Mouse (Mus musculus) heart, embryonic 14.5 days (tissue): ENCODE results near the gene Upk1b. TPM values are rescaled to one million over a fixed set of nuclear protein-coding genes. Genes with fewer than 3 reads are reported as not detected.

Source experiments
- ATAC-seq: fragments of 200-750 bp; cut with Nextera tagmentation; 2 replicates; pipeline ENCODE4 v1.8.0; 2017; ENCODE audit warnings: low read depth, moderate TSS enrichment; ENCODE audit not compliant: insufficient number of reproducible peaks, insufficient read depth, low FRiP score
- H3K27ac ChIP-seq, 2 experiments: fragments of 200-500 bp in 1 of 2; fragments of 300-500 bp in 1 of 2; sonication (generic) in 1 of 2; replicated peaks in 1 of 2; 2 replicates each; pipeline ENCODE4 v1.5.1; 2012 to 2014; ENCODE audit warnings: low read depth in 2 of 2, low read length in 2 of 2, control low read depth in 1 of 2, mild to moderate bottlenecking in 1 of 2, mixed read lengths in 1 of 2; ENCODE audit not compliant: control insufficient read depth in 1 of 2, insufficient read depth in 1 of 2
- H3K27me3 ChIP-seq: fragments of 300-500 bp; sonication (generic); 2 replicates; pipeline ENCODE4 v1.6.1; 2014; ENCODE audit warnings: mild to moderate bottlenecking, low read length, control low read depth; ENCODE audit not compliant: control insufficient read depth, insufficient read depth
- H3K36me3 ChIP-seq: fragments of 300-500 bp; sonication (generic); 2 replicates; pipeline ENCODE4 v1.6.1; 2014; ENCODE audit warnings: mild to moderate bottlenecking, control low read depth, low read length, mixed read lengths; ENCODE audit not compliant: control insufficient read depth, insufficient read depth
- H3K4me1 ChIP-seq, 2 experiments: fragments of 200-500 bp in 1 of 2; fragments of 300-500 bp in 1 of 2; sonication (generic) in 1 of 2; 2 replicates each; pipeline ENCODE4 v1.6.1; 2012 to 2014; ENCODE audit warnings: low read length in 2 of 2, control low read depth in 1 of 2, mixed read lengths in 1 of 2; ENCODE audit not compliant: control insufficient read depth in 2 of 2, insufficient read depth in 2 of 2
- H3K4me2 ChIP-seq: fragments of 300-500 bp; sonication (generic); 2 replicates; pipeline ENCODE4 v1.6.1; 2014; ENCODE audit warnings: mild to moderate bottlenecking, low read length
- H3K4me3 ChIP-seq, 2 experiments: fragments of 200-500 bp in 1 of 2; fragments of 300-500 bp in 1 of 2; sonication (generic) in 1 of 2; 2 replicates each; pipeline ENCODE4 v1.5.1; 2012 to 2014; ENCODE audit warnings: low read length in 2 of 2, mild to moderate bottlenecking in 2 of 2, control low read depth in 1 of 2, low read depth in 1 of 2, moderate library complexity in 1 of 2; ENCODE audit not compliant: control insufficient read depth in 1 of 2, insufficient read depth in 1 of 2
- H3K9ac ChIP-seq: fragments of 300-500 bp; sonication (generic); 2 replicates; pipeline ENCODE4 v1.6.1; 2014; ENCODE audit warnings: mild to moderate bottlenecking, low read length
- H3K9me3 ChIP-seq: fragments of 300-500 bp; sonication (generic); 2 replicates; pipeline ENCODE4 v1.6.1; 2016; ENCODE audit warnings: low read length, control low read depth; ENCODE audit not compliant: control insufficient read depth
- WGBS: fragments of 180-500 bp; shearing (Covaris S2); extraction: QIAGEN DNeasy Blood & Tissue Kit; methylation state at CpG from one replicate; pipeline ENCODE4 v1.1.7; 2014; 5-methylcytosine and 5-hydroxymethylcytosine counted together
- polyA plus RNA-seq: library from polyadenylated mRNA; unstranded; fragments of >200 nt; fragmentation: Nextera tagmentation; extraction: Ambion mirVana; gene quantifications from 2 replicates; pipeline ENCODE4 v1.2.1, GENCODE M21; 2014

Gene Upk1b
- polyA plus RNA-seq, 1 experiment from 2014 or later, result 19.4 TPM

- Histone ChIP-seq H3K36me3 (0 out of 2 replicates have a peak, but pooled peaks cover 3% of the 10 kb centered on the region), H3K9ac (peak overlapping the region; percentile 90), H3K4me1 (peaks cover 0 to 2% of the 10 kb centered on the region in 2 experiments; a peak in 1 of 4 replicates), H3K27me3 (no peaks in the 10 kb centered on the region), H3K4me2 (peak overlapping the region; percentile 79), H3K27ac (no peak overlapping the region), H3K4me3 (peak overlapping the region in 1 of 2 experiments; percentile 90; a peak in 3 of 4 replicates), H3K9me3 (no peaks in the 10 kb centered on the region)
- 73% methylated on average over 13 of the region's 13 CpGs for WGBS
- no peak for ATAC-seq
These were observed 58.8 kb downstream of the Upk1b start for GRCm38 (mm10) chr16:38741204-38741903.

- H3K27me3 ChIP-seq, result no peaks in the 10 kb centered on the region
- peaks cover 0 to 5% of the 10 kb centered on the region in 2 experiments; a peak in 1 of 4 replicates for H3K4me1 ChIP-seq
- H3K9ac ChIP-seq, result no peak overlapping the region; the same call in 1 of the 2 replicates
- peak overlapping the region; percentile 57 to 76; a peak in 3 of 4 replicates for H3K27ac ChIP-seq
- H3K36me3 ChIP-seq, result no peaks in the 10 kb centered on the region
- peak overlapping the region; percentile 45 for H3K4me2 ChIP-seq
- WGBS, result 41% methylated on average over 8 of the region's 8 CpGs
- H3K4me3 ChIP-seq, result no peak overlapping the region
- no peaks in the 10 kb centered on the region for H3K9me3 ChIP-seq
- no peak for ATAC-seq
These were observed 69.2 kb downstream of the Upk1b start for GRCm38 (mm10) chr16:38730921-38731320.

- H3K27me3 ChIP-seq, result no peaks in the 10 kb centered on the region
- 51% methylated on average over 15 of the region's 15 CpGs for WGBS
- H3K9me3 ChIP-seq, result no peaks in the 10 kb centered on the region
- H3K36me3 ChIP-seq, result no peaks in the 10 kb centered on the region
- H3K4me3 ChIP-seq, result no peak overlapping the region
- peak overlapping the region; percentile 75 to 76 for H3K27ac ChIP-seq
- ATAC-seq, result peak; percentile 41
- peak overlapping the region; percentile 16; the same call in 1 of the 2 replicates for H3K9ac ChIP-seq
- H3K4me1 ChIP-seq, result peaks cover 3 to 5% of the 10 kb centered on the region in 2 experiments; a peak in 3 of 4 replicates
- H3K4me2 ChIP-seq, result peak overlapping the region; percentile 45
These were observed 70.4 kb downstream of the Upk1b start for GRCm38 (mm10) chr16:38729610-38730288.

- H3K4me1 ChIP-seq, result peaks cover 3 to 5% of the 10 kb centered on the region in 2 experiments; a peak in 3 of 4 replicates
- H3K4me2 ChIP-seq, result peak overlapping the region; percentile 45; the same call in 1 of the 2 replicates
- no peak overlapping the region; a peak in 1 of 4 replicates for H3K27ac ChIP-seq
- 55% methylated on average over 6 of the region's 6 CpGs for WGBS
- 0 out of 2 replicates have a peak, but pooled peaks have one; percentile 19 for ATAC-seq
- no peak overlapping the region for H3K9ac ChIP-seq
- no peaks in the 10 kb centered on the region for H3K36me3 ChIP-seq
- H3K4me3 ChIP-seq, result no peak overlapping the region
- no peaks in the 10 kb centered on the region for H3K27me3 ChIP-seq
- H3K9me3 ChIP-seq, result no peaks in the 10 kb centered on the region
These were observed 71.0 kb downstream of the Upk1b start for GRCm38 (mm10) chr16:38729139-38729538.

- 87% methylated on average over 15 of the region's 15 CpGs for WGBS
- Histone ChIP-seq H3K27me3 (no peaks in the 10 kb centered on the region), H3K36me3 (no peaks in the 10 kb centered on the region), H3K9ac (no peak overlapping the region), H3K4me2 (no peak overlapping the region), H3K4me1 (peaks cover 3 to 5% of the 10 kb centered on the region in 2 experiments; a peak in 3 of 4 replicates), H3K9me3 (no peaks in the 10 kb centered on the region), H3K27ac (no peak overlapping the region), H3K4me3 (no peak overlapping the region)
- ATAC-seq, result no peak
These were observed 71.5 kb downstream of the Upk1b start for GRCm38 (mm10) chr16:38728576-38729132.

GRCm38 (mm10) chr16:38724974-38725373 lies 75.2 kb downstream of the Upk1b start:
- H3K27me3 ChIP-seq, result no peaks in the 10 kb centered on the region
- H3K4me3 ChIP-seq, result no peak overlapping the region
- WGBS, result 54% methylated on average over 13 of the region's 13 CpGs
- peak overlapping the region; percentile 61 to 62; a peak in 3 of 4 replicates for H3K27ac ChIP-seq
- no peak overlapping the region for H3K9ac ChIP-seq
- no peaks in the 10 kb centered on the region for H3K9me3 ChIP-seq
- no peaks in the 10 kb centered on the region for H3K36me3 ChIP-seq
- peak overlapping the region; percentile 38; the same call in 1 of the 2 replicates for H3K4me2 ChIP-seq
- peaks cover 3 to 5% of the 10 kb centered on the region in 2 experiments; a peak in 3 of 4 replicates for H3K4me1 ChIP-seq
- no peak for ATAC-seq

GRCm38 (mm10) chr16:38724256-38724655 lies 75.9 kb downstream of the Upk1b start:
- Histone ChIP-seq H3K27ac (peak overlapping the region; percentile 56 to 62; a peak in 3 of 4 replicates), H3K4me2 (peak overlapping the region; percentile 38), H3K4me1 (peaks cover 3% of the 10 kb centered on the region in 2 experiments; a peak in 3 of 4 replicates), H3K4me3 (no peak overlapping the region), H3K9me3 (no peaks in the 10 kb centered on the region), H3K9ac (peak overlapping the region; percentile 17; the same call in 1 of the 2 replicates), H3K36me3 (no peaks in the 10 kb centered on the region), H3K27me3 (no peaks in the 10 kb centered on the region)
- 69% methylated on average over 8 of the region's 8 CpGs for WGBS
- no peak for ATAC-seq
